Mouse (Mus musculus) cerebellum, postnatal 14 days (tissue): Measurements from ENCODE around the gene Tle1.

Experiments
- DNase-seq, 2 experiments: peaks; one replicate each; pipeline ENCODE4 v3.0.0; 2021; ENCODE audit warnings: mixed read lengths in 2 of 2

Tle1 gene

DNA sequence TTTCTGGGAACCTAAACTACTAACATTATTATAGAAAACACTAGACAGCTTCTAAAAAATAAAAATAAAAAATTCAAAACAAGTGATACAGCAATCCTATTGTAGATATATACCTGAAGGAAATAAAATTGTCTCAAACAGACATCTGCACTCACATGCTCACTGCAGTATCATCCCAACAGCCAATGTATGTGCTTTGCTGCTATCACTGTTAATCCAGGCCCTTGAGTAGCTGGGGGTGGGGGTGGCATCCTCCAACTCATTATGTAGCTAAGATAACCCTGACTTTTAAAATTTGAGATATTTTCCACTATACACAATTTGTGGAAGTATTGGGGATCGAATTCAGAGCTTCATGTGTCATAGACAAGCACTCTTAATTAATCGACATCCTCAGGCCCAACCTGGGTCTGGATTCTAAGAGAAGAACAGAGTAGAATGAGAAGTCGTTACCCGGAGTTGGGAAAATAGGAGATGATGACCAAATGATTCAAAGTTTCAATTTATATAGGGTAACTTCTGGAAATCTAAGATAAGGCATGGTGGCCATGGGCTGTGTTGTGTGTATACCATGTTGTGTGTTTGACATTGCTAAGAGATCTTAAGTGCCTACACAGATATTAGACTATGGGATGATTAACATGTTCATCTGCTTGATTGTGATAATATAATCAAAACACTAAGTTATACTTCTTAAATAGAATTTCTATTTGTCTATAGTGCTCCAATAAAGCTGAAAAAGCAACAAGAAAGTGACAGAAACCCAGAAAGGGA lies 38.1 kb downstream of the Tle1 start:
- no peak for DNase-seq

DNA sequence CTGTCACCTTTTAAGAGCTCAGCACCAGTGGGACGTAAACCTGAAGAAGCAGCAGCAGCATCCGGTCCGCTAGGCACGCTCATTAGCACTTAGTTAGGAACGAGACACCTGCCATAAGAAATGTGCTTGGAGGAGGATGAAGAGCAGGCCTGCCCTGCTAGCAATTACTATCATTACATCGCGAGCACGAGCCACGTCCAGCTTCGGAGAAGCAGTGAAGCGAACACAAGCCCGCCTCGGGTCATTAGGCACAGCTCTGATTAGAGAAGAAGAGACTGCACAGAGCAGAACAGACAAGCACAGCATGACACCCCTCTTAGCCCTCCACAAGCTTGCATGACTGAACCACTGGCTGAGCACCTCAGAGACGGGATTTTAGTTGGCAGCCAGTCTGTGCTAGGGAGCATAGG lies 40.6 kb downstream of the Tle1 start:
- DNase-seq: peak; percentile 65 to 68

DNA sequence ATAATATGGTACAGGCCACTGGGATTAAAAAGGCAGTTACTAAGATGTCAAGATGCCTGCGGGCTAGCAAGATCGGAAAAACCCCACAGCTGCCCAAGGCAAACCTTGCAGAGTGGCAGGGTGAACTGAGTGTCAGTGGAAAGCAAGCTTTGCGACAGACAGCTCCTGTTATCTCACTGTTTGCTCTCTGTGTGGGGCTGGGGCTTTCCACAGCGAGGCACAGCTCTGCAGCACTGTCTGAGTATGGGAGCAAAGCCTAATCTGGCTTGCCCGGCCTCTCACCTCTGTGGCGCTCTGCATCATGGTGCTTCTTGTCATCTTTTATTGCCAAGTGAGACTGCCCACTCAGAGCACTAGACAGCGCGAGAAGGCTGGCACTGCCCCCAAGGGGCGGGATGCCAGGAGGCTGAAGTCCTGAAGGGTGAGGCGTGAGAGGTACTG lies 42.8 kb downstream of the Tle1 start:
- peak; percentile 58 to 63 for DNase-seq

DNA sequence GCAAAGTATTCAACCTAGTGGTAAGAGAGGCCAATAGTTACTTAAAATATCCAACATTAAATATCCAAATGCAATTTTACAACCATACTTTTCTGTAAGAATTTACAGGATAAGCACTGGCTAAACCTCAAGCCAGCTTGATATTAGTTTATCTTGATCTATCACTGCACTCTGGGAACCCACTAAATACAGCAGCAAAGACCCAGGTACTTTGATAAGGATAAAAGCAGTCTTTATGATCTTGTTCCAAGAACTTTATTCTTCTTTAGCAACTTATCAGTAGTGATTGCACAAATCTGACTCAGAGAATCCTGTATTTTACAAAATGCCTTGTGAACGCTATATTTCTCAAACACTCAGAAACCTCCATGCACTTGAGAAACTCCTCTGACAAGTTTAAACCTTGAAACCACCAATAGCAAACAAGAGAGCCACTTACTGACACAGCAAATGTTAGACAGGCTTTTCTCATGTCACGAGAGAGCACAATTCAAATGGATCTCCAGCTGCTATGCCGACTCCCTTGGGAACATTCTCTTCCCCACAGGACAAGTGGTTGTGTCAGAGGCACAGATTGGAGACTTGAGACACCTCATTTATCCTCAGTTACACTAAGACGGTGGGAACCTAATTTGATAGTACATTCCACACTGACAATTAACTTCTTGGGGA lies 50.1 kb downstream of the Tle1 start:
- DNase-seq: no peak

DNA sequence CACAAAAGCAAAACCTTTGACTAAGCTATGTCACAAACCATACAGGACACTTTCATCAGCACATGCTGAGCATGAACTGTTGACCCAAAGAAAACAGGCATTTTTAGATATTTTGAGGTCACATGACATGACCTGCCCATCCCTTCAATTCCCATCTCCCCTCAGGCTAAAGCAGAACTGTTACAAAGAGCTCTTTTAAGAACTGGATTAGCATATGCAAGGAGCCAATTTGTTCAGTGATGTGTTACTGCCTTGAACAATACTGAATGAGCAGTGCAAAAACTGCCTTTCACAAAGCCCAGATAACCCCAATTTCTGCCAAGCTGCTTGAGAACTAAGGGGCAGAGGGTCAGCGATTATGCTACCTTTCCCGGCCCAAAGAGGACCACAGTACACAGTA lies 54.7 kb downstream of the Tle1 start:
- DNase-seq: no peak

DNA sequence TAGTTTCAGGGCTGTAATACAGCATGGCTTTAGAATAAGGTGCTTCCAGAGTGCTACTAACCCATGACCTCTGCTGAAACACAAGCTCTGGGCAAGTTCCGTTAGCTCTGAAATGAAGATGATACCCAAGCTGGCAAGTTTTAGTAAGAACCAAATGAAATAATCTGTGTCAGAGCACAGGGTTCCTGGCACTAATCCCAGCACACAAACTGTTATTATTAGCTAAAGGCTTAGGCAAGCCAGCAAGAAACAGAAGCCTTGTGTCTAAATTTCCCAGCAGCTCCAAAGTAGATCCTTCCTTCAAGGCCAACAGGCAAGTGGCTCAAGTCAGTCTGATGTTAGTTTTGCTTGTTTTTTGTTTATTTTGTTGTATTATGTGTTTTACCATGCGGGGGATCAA lies 56.2 kb downstream of the Tle1 start:
- DNase-seq: peak; percentile 9 to 25

DNA sequence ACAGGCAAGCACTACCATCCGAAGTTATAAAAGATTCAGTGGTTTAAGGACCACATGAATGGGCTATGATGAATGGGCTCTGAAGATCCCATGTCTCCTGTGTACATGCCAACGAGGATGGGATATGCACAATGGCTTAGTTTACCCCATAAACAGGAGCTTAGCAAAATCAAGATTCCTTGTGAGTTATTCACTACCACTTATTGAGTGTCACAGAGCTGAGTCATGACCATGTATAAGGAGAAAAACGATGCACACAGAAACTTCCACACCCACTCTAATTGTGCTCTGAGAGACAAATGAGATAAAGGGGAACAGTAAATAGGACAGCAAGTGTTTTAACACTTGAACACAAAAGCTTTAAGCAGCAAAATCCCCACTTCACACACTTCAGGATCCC lies 60.0 kb downstream of the Tle1 start:
- no peak for DNase-seq

DNA sequence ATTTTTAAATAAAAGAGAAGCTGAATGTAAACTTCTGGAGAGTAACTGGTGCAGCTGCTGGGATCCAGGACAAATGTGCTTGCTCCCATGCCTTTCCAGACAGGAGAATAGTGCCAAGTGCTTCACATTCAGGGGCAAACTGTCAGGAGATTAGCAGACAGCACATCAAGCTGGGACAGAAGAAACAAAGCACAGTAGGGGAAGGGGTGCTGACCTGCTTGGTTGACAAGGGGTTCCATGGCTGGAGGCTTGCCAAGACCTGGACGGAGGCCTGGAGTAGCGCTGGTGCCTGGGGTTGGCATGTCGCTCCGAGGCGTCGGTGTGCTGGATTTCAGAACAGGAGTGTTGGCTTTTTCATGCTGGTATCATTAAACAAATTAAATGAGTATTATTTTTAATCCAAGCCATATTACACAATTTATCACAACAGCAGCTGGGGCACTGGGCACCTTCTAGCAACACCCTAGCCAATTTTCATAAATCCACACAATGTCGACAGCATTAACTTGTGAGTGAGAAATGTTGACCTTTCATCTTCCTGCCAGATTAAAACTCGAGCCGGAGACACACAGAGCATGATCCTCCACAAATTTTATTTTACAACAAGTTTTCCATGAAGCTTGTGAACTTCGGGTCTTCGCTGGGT lies 61.1 kb downstream of the Tle1 start:
- DNase-seq: peak; percentile 50 to 56

DNA sequence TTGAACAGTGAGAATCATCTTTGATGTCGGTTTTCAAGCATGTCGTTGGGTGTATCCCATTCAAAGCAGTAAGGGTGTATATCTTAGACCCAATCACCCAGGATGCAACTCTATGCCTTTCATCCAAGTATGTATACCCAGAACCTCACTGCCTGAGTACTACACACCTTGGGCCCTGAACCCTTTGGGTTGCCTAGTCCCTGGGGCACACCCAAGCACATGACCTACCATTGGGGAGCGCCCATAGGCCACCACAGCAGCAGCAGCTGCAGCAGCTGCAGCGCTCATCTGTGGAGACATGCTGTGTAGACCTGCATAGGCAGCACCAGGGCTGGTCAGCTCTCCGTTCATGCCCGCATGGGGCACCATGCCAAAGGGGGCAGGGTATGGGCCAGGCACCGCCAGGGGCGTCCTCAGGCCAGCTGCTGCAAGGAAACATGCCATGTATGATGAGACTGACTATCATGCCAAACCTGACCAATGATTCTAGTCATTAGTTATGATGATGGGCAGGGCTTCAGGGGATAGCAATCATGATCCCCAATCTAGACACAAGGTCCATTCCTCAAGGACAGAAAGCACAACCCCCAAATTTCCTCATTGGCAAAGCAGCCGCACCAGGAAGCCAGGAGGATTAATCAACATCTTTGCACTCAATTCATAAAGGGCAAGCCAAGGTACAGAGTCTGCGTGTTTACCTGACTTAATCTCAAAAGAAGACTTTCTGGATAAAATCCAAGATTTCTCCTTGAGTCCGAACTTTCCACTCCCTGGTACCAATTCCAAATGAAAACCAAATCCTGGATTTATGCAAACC lies 62.2 kb downstream of the Tle1 start:
- peak; percentile 46 to 62 for DNase-seq

DNA sequence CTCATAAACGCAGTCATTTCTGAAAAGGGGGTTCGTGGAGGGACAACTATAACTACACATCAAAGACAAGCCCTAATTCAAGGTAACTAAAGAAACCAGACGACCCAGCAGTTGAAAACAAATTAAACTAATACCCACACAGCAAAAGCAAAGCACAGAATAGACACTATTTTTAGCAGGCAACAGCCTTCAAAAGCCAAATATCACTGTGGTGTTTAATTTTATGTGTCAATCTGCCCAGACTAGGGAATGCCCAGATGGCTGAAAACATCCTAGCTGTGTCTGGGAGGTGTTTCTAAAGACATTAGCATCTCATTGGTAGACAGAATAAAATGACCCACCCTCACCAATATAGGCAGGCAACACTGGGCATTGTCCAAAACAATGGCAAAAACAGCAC lies 68.1 kb downstream of the Tle1 start:
- no peak for DNase-seq

DNA sequence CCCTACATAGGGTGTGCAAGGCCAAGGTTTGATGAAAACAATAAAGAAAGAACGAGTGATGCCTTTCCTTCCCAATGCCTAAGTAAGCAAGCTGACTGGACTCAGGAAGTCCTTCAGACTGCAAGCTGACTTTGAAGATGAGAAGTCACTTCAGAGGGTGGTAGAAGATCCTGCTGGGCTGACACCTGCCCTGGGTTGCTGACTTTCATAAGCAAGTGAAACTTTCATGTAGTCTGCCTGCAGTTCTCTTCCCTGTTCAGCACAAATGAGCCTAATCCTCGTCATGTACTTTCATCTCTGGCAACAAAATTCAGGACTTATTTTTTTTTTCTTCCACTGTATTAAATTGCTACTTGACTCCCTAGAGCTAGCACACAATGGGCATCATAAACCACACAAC lies 73.1 kb downstream of the Tle1 start:
- DNase-seq: no peak

DNA sequence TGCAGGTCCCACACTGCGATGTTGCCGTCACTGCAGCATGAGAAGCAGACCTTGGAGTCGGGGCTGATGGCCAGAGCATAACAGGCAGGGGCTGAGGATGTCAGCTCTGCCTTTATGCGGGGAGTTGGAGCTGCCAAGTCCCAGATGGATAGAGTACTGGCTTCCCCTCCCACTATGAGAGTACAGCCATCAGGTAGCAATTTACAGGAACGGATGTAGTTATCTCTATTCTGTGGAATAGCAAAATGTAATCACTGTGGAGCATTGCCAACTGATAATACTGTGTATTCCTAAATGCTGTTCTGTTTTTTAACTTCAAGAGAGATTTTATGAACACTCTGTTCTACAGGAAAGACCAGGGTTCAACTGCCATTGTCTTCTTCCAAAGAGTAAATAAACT lies 75.9 kb downstream of the Tle1 start:
- no peak for DNase-seq

DNA sequence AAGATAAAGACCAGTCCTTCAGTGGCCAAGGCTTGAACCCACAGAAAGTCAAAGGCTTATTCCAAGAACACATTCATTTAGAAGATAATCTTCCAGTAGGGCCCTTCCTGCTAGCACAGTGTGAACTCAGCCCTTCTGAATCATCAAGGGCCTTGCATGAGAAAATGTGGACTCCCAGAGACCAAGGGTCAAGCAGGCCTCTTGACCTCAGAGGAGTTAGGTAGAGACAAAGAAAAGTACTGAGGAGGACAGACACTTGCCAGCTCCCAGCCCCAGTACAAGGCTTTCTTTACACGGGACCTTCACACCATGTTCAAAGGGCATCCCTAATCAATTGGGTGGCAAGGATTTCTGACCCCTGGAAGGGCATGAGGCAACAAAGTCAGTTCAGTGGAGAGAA lies 77.9 kb downstream of the Tle1 start:
- no peak for DNase-seq

DNA sequence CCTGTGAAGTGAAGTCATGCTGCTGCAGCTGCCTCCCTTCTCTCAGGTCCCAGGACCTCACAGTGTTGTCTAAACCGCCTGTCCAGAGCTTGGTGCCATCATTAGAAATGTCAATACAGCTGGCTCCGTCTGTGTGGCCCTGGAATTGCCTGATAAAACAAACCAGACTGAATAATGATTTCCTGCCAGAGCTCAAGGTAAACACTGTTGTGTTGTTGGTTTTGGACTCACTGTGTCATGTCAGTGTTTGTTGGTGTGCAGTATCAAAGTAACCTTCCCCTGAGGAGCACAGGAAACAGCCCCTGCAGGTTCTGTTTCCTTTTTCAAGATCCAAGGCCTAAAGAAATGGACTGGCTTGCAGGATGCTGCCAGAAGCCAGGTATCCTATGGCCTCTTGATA lies 78.4 kb downstream of the Tle1 start:
- no peak for DNase-seq

DNA sequence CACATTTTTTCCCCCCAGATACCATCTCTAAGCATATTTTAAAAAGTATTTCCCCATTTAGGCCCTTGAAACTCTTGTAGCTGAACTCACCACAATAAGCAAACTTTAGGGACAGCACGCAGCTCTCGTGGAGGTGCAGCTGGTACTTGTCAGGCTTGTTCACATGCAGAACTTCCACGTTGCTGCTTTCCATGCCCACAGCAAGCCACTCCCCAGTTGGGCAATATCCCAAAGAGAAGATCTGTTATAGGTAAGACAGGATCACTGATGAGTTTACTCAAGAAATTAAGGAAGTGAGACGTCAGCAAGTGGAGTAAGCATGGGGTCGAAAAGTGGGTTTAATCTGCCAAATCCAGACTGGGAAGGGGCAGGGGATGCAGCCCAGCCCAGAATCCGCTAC lies 80.7 kb downstream of the Tle1 start:
- no peak for DNase-seq

DNA sequence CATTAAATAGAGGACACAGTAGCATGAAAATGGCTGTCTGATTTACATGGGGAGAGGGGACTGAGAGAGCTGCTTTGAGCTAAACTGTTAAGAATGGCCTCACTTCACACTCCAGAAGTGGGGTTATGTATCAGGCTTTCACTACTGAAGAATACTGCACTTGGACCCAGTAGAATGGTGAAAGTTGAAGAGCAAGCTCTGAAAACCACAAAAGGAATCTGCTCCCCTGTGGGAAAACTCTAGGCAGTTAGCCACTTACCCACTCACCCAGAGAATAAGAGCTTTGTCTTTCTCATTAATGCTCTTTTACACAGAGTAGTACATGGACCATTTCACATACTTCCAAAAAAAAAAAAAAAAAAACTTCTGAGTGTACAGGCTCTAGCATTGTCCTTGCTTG lies 95.0 kb downstream of the Tle1 start:
- DNase-seq: no peak

DNA sequence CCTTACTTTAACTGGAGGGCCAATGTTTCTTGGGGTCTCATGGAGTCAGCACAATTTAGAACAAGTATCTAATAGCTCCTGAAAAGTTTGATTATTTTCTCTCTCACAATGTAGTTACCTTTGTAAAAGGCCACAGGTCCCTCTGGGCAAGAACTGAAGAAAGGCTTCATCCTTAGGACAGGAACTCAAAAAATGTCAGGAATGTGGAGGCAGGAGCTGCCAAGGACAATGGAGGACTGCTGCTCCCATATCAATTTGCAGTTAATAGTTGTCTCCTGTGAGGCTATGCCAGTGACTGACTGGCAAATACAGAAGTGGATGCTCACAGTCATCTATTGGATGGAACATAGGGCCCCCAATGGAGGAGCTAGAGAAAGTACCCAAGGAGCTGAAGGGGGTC lies 96.5 kb downstream of the Tle1 start:
- DNase-seq: no peak

DNA sequence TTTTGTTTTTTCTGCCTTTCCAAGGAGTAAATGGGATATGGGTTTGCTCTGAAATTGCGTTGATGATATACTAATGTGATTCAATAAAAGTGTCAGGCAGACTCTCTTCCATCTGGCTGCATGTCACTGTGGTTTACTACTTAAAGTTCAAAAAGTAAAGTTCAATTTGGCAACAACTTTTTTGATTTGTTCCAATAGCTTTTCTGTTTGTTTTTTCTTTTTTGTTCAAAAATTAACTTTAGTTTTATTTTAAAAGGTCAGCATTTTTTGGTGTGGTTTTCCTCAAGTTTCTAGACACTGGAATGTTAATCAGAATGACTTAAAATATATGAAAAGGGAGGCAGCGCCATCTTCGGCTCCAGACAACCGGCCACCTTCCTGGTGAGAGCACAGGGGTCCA lies 112.9 kb downstream of the Tle1 start:
- no peak for DNase-seq

DNA sequence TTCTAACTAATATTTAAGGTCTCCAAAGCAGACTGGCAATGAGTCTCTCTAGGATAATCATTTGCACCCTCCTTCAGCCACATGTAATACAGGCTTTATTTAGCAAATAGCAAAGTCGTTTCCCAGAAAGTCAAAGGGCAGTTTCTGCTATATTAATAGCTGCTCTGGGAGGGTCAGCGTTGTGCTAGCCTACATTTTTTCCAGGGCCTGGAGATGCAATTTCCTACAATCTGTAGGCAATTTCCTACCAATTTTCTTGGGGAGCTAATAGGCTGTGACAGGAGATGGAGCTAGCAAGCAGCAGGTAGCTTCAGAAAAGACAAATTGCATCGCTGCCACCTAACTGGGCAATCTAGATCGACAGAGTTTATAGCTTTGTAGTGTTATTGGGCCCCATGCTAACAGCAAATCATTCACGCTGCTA lies 131.6 kb downstream of the Tle1 start:
- DNase-seq: peak; percentile 3 to 14

DNA sequence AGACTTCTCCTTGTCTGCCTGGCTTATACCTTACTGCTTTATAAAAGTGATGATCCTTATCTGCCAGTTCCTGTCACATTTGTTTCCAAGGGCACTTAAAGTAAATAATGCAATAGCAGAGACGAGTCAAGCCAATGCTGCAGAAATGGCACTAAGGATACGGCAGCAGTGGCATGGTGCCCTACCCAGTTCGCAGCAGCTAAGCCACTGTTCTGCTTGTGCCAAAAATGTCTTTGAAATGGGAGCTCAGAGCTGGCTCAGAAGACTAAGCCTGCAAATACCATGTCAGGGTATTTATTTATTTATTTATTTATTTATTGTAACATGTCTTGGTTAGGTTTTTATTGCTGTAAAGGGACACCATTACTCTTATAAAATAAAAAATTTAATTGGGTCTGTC lies 132.8 kb downstream of the Tle1 start:
- DNase-seq: peak; percentile 45 to 53
